Mouse (Mus musculus) spleen, postnatal 10 days (tissue): ENCODE results near the gene Ldlr.
"Not testable (repeated sequence)": the region's sequence is repeated elsewhere in the genome, so short reads cannot be mapped to it uniquely, and the experiment has no call there.

Experiments
- DNase-seq, 2 experiments: peaks; one replicate each; pipeline ENCODE4 v3.0.0; 2021 to 2022; ENCODE audit warnings: low spot score in 2 of 2

The Ldlr gene

DNA sequence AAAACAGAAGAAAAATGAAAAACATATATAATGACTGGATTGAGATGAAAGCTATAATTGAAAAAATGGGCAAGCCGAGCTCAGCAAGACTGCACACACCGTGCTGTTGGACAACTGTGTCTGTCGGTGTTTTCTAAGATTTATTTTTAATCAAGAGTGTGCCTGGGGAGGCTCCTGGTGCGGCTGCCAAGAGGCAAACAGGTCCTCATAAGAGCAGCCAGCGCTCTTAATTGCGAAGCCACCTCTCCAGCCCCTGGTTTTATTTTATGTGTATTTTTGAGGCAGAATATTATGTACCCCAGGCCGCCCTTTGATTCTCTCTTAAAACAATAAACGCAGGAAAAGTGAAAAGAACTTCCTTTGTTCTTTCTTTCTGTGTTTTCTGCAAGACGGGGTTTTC is 65.0 kb downstream of the Ldlr start:
- DNase-seq = no peak

- DNase-seq = no peak
Observed at GRCm38 (mm10) chr9:21791861-21792260, 68.6 kb downstream of the Ldlr start.

- DNase-seq = no peak
Observed at GRCm38 (mm10) chr9:21792644-21793043, 69.4 kb downstream of the Ldlr start.

DNA sequence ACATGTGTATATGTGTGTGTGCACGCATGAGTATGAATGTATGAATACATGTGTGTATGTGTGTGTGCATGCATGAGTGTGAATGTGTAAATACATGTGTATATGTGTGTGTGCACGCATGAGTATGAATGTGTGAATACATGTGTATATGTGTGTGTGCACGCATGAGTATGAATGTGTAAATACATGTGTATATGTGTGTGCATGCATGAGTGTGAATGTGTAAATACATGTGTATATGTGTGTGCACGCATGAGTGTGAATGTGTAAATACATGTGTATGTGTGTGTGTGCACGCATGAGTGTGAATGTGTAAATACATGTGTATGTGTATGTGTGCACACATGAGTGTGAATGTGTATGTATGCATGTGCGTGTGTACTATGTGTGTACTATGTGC is 70.2 kb downstream of the Ldlr start:
- not testable (repeated sequence) for DNase-seq

DNA sequence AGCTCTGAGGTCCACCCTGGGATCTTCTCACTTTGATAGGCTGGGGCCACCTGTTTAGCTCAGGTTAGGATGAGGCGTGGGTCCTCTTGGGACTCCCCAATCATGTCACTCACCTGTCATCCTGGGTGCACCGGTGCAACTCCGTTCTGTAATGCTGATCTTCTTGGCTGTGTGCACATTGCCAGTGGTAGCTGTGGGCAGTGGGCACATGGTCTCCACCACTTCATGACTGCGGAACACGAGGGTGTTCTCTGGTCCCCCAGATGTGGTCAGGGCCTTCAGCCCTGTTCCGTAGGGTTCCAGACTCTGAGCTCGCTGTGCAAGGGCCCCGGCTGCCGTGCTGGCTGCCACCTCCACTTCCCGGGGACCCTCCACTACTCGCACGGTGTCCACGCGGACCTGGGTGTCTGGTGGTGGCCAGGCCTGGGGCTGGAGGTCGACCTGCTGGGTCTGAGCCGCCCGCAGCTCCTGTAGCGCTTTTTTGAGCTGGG is 71.1 kb downstream of the Ldlr start:
- DNase-seq = no peak

GRCm38 (mm10) chr9:21794925-21795324 is 71.6 kb downstream of the Ldlr start:
- DNase-seq = no peak

GRCm38 (mm10) chr9:21795579-21795978 is 72.3 kb downstream of the Ldlr start:
- no peak for DNase-seq

- DNase-seq = no peak
Observed at GRCm38 (mm10) chr9:21796259-21796658, 73.0 kb downstream of the Ldlr start.

- DNase-seq = no peak
Observed at GRCm38 (mm10) chr9:21796919-21797318, 73.6 kb downstream of the Ldlr start.

GRCm38 (mm10) chr9:21797921-21798344 is 74.7 kb downstream of the Ldlr start:
- peak; percentile 22 to 49 for DNase-seq

DNA sequence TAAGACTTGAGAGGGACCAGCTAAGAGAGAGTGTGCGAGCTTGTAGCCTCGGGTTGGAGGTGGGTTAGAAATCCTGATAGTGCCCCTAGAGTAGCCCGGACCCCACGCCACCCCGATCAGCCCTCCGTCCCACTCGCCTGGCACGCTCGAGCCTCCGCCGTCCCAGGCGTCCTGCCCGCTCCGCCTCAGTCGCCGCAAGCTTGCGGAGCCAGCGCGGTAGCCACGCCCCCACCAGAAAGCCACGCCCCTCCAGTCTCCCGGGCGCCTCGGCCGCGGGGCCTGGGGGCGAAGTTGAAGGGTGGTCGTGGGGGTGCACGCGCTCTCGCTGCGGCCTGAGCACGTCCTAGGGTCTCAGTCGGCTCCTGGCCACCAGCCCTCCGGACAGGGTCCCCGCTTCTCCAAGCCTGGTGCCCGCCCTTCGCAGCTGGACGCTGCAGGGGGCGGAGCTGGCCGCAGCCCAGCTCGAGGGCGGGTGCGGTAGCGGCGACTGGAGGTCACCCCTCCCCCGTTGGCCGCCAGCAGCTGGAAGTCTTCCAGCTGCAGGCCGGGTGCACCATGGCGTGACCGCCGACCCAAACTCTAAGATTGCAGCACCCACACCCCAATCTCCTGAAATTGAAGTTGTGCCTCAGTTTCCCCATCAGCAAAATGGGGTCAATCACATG is 75.2 kb downstream of the Ldlr start, which contains the start of gene Kank2:
TSS of gene Kank2 (minus strand) at position 400 of the 665 bp plus-strand sequence.
- DNase-seq = peak; percentile 80 to 88

DNA sequence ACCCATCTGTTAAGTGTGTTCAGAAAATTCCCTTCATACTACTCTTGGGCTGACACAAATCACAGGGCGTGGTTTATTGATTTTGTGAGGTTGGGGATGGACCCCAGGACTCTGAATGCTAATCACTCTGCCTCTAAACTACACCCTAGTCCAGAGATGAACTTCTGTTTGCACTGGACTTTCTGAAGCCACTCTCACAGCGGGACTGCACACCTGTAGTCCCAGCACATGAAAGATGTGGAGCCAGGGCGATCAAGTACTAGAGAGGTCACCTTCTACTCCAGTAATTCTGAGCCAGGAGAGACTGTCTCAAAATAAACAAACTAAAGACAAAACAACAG is 75.7 kb downstream of the Ldlr start:
- no peak for DNase-seq
